Mouse (Mus musculus): ENCODE results near the gene Camk1d.

The Camk1d gene

GRCm38 (mm10) chr2:5651285-5651870 lies 62.9 kb downstream of the Camk1d start:
- TF ChIP-seq GATA4 (IDR thresholded peaks at IDR 0.05; ENCODE audit: insufficient replicate concordance, low read length), result no peak

GRCm38 (mm10) chr2:5649226-5649625 lies 65.1 kb downstream of the Camk1d start:
- TF ChIP-seq GATA4 (IDR thresholded peaks at IDR 0.05; ENCODE audit: insufficient replicate concordance, low read length), result no peak

GRCm38 (mm10) chr2:5648764-5649163 lies 65.6 kb downstream of the Camk1d start:
- TF ChIP-seq GATA4 (IDR thresholded peaks at IDR 0.05; ENCODE audit: insufficient replicate concordance, low read length), result no peak

GRCm38 (mm10) chr2:5646322-5646721 lies 68.0 kb downstream of the Camk1d start:
- TF ChIP-seq GATA4 (IDR thresholded peaks at IDR 0.05; ENCODE audit: insufficient replicate concordance, low read length), result no peak

GRCm38 (mm10) chr2:5645584-5645983 lies 68.7 kb downstream of the Camk1d start:
- TF ChIP-seq GATA4 (IDR thresholded peaks at IDR 0.05; ENCODE audit: insufficient replicate concordance, low read length), result no peak

- TF ChIP-seq GATA4 (IDR thresholded peaks at IDR 0.05; ENCODE audit: insufficient replicate concordance, low read length), result no peak
These were observed 70.4 kb downstream of the Camk1d start for GRCm38 (mm10) chr2:5643937-5644336.

GRCm38 (mm10) chr2:5643226-5643625 lies 71.1 kb downstream of the Camk1d start:
- TF ChIP-seq GATA4 (IDR thresholded peaks at IDR 0.05; ENCODE audit: insufficient replicate concordance, low read length), result no peak

GRCm38 (mm10) chr2:5642624-5643023 lies 71.7 kb downstream of the Camk1d start:
- TF ChIP-seq GATA4 (IDR thresholded peaks at IDR 0.05; ENCODE audit: insufficient replicate concordance, low read length), result no peak

- TF ChIP-seq GATA4 (IDR thresholded peaks at IDR 0.05; ENCODE audit: insufficient replicate concordance, low read length), result no peak
These were observed 72.6 kb downstream of the Camk1d start for GRCm38 (mm10) chr2:5641678-5642077.

GRCm38 (mm10) chr2:5640586-5640985 lies 73.7 kb downstream of the Camk1d start:
- TF ChIP-seq GATA4 (IDR thresholded peaks at IDR 0.05; ENCODE audit: insufficient replicate concordance, low read length), result no peak

GRCm38 (mm10) chr2:5636801-5637742 lies 77.2 kb downstream of the Camk1d start:
- TF ChIP-seq GATA4 (IDR thresholded peaks at IDR 0.05; ENCODE audit: insufficient replicate concordance, low read length), result no peak

GRCm38 (mm10) chr2:5632355-5632684 lies 82.0 kb downstream of the Camk1d start:
- no peak for TF ChIP-seq GATA4 (IDR thresholded peaks at IDR 0.05; ENCODE audit: insufficient replicate concordance, low read length)

GRCm38 (mm10) chr2:5631676-5632354 lies 82.5 kb downstream of the Camk1d start:
- TF ChIP-seq GATA4 (IDR thresholded peaks at IDR 0.05; ENCODE audit: insufficient replicate concordance, low read length), result no peak

GRCm38 (mm10) chr2:5630710-5631109 lies 83.6 kb downstream of the Camk1d start:
- no peak for TF ChIP-seq GATA4 (IDR thresholded peaks at IDR 0.05; ENCODE audit: insufficient replicate concordance, low read length)

- no peak for TF ChIP-seq GATA4 (IDR thresholded peaks at IDR 0.05; ENCODE audit: insufficient replicate concordance, low read length)
These were observed 89.9 kb downstream of the Camk1d start for GRCm38 (mm10) chr2:5624379-5624778.

GRCm38 (mm10) chr2:5618361-5618896 lies 95.9 kb downstream of the Camk1d start:
- TF ChIP-seq GATA4 (IDR thresholded peaks at IDR 0.05; ENCODE audit: insufficient replicate concordance, low read length), result no peak
